Mouse (Mus musculus): Measurements from ENCODE around the gene Gm49711. TPM values are rescaled to one million over a fixed set of nuclear protein-coding genes. Genes with fewer than 3 reads are reported as not detected.

Gm49711 gene
- not detected in 2 replicates for polyA plus RNA-seq (2012; rRNA removed; ENCODE audit: low replicate concordance)

DNA sequence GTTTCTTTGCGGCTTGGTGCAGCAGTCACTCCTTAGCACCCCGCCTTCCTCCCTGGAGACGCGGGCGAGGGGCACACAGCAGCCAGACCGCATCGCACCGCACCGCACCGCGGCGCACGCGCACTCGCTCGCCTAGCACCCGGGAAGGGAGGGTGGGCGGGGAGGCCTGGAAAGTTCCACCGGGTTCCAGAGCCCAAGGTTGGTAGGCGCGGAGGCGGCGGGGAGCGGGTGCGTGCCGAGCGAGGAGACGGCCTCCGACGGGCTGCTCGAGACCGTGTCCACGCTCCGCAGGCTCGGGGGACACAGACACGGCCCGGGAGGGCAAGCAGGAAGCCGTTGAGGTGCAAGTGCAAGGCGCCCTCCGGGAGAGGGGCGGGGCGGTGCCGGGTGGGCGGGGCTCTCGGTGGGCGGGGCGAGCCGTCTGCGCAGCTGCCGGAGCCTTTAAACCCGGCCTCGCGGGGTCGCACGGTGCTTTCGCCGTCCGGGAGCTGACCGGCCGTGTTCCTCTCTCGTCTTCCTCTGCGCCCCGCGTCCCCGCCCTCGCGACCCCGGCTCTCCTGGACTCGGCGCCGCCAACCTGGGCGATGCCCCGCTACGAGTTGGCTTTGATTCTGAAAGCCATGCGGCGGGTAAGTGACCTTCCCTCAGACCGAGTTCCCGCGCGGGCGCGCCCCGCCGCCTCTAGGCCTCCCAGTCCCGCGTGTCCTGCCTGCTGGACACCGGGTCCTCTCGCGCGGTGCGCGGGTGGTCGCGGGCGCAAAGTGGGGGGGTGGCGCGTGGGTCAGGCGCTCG, at the start of gene Gm49711, which contains the start of the genes Mrps6 and Slc5a3:
Gene Gm49711, plus strand, starts transcription at position 465 of the 792 bp plus-strand sequence.
Gene Mrps6, plus strand, starts transcription at position 419 of the 792 bp plus-strand sequence.
Gene Slc5a3, plus strand, starts transcription at position 471 of the 792 bp plus-strand sequence.

Other genes starting within 250 kb of the Gm49711 start
- 67.8 and 167 TPM in 2 replicates for gene Mrps6, start within 50 bp of the Gm49711 start, polyA plus RNA-seq (2012; rRNA removed; ENCODE audit: low replicate concordance)
- gene Slc5a3, start within 50 bp of the Gm49711 start, polyA plus RNA-seq (2012; rRNA removed; ENCODE audit: low replicate concordance) = 7.7 and 16.2 TPM in 2 replicates
- 0.13 TPM in 1 of 2 replicates, not detected in the other for gene Kcne2, start 234.1 kb downstream of the Gm49711 start, polyA plus RNA-seq (2012; rRNA removed; ENCODE audit: low replicate concordance)
- gene Smim11, start 243.0 kb downstream of the Gm49711 start, polyA plus RNA-seq (2012; rRNA removed; ENCODE audit: low replicate concordance) = 25.3 and 25.8 TPM in 2 replicates

Measured in subcutaneous adipose tissue, adult 2 months (tissue).